Mouse (Mus musculus): ENCODE data around the gene Creb3l1.
A peak's percentile ranks its signal among the peaks of the same experiment; 100 is the strongest.

The Creb3l1 gene

DNA sequence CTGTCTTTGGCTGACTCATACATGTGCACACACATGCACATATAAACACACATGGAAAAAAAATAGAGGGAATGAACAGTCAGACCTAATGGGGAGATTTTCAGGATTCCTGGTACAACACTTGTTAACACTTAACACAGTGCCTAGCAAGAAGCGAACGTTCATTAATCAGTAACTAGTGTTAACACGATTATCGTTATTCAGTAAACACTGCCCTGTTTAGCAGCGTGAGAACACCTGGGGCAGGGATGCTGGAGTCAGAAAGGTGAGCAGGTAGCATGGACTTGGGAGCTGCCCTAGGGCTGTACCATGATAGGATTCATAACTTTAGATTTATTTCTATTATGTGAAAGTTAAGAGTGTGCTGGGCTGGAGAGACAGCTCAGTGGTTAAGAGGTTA lies 28.3 kb downstream of the Creb3l1 start:
- peak; percentile 81 for DNase-seq

DNA sequence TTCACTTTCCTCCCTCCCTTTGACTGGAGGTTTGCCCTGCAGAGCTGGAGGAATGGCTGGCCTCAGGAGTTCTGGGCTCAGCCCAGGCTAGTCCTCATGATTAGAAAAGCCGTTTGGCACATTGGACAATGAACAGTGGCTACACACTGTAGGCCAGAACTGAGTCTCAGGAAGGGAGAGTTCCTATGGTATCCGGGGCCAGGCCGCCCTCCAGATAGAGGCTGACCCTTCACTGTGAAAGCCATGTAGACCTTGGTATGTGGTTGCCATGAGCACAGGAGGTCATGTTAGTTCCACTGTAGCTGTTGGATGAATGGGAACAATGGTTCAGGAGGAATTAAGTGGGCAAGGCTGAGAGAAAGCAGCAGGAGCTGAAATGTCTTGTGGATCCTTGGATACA lies 30.9 kb downstream of the Creb3l1 start:
- no peak for DNase-seq

DNA sequence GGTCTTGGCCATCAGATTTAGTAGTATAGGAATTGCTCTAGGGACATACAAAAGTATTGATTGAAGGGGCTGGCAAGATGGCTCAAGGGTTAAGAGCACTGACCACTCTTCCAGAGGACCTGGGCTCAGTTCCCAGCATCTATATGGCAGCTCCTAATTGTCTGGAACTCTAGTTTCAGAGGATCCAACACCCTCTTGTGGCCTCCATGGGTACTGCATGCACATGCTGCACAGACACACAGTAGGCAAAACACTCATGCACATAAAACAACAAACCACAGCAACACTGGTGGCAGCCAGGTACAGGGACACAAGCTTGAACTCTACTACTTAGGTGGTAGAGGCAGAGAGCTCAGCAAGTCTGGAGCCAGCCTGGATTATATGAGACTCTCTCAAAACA lies 34.6 kb downstream of the Creb3l1 start:
- DNase-seq, result no peak

DNA sequence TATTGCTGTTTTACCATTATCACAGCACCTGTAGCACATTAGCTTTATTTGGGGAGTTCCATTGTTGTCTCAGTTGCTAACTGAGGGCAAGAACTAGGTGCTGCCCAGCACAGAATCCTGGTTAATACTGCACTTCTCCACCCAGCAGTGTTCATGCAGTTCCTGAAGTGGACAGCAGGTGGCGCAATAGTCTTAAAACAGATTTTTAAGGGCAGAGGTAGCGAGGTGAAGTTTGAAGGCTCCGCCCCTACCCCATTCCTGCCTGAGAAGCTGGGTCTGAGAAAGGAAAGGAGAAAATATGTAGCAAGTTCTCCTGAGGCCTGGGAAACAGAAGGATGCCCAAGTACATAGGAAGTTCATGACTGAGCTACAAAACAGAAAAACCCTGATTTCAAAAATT lies 36.8 kb downstream of the Creb3l1 start:
- DNase-seq, result peak; percentile 95

DNA sequence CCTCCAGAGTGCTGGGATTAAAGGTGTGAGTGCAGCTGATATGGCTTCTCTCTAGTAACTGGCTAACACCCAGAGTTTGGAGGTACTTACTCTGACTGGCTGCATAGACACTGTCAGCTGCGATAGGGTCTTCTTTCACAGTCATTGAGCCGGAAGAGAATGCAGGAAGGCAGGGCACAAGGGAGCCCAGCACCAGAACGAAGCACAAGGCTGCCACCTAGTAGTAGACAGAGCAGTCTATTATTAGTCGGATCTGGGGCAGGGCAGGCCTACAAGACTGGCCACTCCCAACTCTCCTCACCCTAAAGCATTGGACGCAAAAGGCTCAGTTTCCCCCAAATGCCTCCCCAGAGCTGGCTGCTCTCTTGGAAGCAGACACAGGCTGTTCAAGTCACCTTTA lies 38.2 kb downstream of the Creb3l1 start:
- DNase-seq, result peak; percentile 10

DNA sequence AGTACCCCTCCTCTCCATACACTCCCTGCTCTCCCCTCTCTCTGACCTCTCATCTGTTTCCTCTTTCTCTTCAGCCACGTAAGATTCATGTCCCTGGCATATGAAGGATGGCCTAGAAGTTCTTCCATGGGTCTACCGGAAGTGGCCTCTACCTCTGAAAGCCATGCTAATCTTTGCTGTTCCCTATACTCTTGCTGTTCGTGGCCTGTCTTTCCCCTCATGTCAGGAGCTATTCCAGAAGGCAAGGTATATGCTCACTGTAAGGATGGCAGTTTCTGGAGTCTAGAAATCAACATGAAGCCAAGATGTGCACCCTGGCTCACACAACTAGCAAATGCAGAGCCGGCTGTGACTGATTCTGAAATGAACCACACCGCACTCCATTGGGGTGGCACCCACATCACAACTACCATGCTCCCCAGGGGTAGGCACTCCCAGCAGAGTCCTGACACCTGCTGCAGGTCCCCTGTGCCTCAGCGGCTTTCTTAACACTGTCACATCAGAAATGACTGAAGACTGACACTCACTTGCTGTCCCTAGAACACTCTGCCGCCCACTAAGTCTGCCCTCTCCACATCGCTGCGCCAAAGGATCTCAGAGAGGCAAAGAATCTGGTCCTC lies 39.3 kb downstream of the Creb3l1 start:
- peak; percentile 15 for DNase-seq

DNA sequence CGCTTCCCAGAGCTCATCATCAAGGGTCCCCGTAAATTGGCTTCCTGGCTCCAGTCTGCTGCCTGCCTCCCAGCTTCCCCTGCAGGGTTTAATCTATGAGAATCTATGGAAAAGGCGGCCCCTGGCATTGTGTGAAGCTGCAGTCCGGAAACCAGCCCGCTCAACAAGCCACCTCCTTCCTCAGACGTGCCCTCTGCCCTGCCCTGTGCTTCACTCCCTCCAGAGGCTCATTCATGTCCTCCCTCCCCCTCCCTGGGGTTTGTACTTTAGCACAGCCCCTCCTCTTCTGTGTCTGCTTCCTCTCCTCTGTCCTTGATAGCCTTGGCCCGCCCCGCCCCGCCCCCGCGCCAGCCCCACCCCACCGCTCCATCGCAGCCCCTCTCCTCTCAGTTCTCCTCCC lies 39.9 kb downstream of the Creb3l1 start:
- peak; percentile 93 for DNase-seq

DNA sequence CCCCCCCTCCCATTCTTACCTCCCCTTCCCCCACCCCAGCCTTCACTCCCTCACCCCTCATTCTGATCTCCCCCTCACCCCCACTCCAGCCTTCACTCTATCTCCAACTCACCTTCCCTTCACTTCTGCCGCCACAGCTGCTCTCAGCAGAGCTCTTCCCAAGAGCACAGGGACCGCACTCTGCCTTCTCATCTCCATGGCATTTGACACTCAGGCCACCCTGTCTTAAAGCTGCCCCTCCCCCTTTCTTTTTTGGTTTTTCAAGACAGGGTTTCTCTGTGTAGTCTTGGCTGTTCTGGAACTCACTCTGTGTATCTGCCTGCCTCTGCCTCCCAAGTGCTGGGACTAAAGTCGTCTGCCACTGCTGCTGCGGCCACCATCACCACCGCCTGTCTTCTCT lies 43.5 kb downstream of the Creb3l1 start:
- DNase-seq, result no peak

DNA sequence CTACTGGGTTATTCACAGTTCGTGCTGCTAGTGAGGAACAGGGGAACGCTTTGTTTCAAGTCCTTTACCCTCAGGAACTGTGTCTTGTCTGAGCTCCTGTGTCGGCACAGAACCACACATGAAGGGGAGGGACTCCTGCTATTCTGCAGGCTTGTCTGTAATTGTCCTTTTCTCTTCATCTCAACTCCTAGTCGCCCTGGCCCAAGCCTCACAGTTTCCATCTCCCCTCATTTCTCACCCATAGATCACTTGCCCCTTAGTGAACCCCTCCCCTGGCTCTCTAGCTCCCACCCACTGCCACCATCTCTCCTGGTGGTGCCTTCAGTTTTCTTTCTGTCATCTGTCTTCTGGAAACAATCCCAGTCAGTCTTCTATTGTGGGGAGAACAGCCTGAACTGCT lies 44.1 kb downstream of the Creb3l1 start:
- no peak for DNase-seq

DNA sequence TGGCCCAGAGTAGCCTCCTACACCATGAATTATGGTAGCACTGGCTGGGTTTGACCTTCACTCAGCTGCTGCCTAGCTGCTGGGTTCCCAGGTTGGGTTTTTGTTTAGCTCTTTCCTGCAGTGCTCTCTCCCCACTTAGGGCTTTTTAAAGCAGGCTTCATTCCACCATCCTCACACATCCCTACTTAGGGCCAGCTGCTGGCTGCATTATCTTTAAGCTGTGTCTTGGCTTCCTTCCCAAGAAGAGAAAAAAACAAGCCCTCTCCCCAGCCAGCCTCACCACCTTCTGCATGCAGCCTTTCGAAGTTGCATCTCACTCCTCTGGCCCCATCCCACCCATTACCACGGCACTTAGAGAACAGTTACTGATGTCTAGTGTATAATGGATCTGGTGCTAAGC lies 45.8 kb downstream of the Creb3l1 start:
- DNase-seq, result no peak

DNA sequence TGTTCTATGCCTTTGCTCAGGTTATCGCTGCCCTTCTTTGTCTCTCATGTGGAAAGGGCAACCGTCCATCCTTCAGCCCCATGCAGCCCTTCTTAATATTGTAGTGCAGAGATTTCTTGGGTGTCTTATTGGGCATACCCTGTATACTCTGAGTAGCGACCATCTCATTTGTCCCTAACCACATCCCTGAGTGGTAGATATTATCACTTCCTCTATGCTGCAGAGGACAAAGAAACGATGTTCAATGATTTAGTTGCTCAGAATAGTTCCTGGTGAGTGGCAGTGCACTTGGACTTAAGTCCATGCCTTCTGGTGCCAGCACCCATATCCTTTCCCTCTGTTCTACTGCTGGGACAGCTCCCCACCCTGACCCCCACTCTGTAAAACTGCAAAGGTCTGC lies 46.3 kb downstream of the Creb3l1 start:
- DNase-seq, result no peak

DNA sequence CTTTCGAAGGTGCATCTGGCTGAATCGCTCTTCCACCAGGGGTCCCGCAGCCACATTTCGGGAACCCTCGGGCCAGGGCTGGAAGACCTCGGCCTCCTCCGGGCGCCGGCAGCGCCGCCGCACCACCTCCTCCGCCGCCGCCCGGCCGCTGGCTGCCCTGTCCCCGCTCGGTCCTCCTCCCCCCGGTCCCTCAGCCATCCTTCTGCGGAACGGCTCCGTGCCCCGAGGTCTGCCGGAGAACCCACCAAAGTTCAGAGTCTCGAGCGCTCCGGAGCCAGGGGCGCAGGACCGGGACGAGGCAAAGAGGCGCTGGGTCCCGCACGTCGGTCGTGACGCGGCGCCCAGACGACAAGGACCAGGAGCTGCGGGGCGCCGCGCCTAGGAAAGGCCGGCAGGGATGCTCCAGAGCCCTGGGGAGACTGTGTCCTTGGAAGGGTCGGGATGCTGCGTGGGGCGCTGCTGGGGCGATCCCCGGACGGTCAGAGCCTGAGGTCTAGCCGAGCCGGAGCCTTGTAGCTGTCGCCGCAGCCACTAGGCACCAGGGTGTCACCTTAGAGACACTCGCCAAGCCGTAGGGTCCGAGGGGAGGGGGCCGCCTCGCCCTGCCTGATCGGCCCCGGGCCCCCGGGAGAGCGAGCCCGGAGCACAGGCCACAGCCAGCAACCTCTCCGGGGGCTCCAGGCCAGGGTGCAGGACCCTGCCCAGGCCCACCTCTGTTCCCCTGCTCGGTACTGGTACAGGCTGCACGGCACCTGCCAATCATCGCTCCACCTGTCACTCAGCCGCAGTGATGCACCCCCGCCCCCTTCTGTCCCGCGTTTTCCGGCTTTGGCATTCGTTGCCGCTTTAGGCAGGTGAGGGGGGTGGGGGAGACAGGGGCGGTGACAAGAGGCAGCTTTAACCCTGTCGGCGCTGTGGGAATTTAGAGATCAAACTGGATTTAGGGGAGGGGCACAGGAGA lies 48.4 kb downstream of the Creb3l1 start, which contains the start of gene Dgkz:
Gene Dgkz (minus strand): TSS at position 284 of the 961 bp plus-strand sequence.
- no peak for DNase-seq

DNA sequence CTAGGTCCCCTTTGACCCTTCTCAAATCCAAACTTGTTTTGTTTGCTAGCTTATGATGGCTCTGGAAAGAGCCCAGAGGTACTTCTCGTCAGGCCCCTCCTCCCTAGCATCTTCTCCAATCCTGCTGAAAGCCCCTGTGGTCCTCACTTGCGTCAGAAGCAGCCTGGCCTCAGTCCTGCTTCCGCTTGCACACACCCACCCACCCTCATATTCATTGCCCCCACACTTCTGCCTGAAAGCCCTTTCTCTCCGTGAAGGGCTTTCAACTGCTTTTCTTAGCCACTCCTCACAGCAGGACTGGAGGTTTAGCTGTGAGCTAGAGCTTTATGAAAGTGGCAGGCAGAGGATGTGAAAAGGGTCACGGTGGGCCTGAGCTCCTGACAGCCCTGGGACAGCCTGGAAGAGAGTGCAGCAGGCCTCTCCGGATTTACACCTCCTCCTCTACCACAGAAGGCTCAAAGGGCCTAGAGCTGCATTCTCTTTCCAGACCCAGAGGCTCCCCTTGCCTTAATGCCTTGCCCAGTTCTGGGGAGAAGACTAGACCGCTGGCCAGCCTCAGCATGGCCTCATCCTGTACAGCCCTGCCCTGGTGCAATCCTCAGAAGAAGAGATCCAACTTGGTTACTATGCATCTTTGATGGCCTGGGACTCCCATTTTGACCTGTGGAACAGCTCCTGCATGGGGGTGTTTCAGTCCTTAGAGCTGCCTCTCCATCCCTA lies 50.7 kb downstream of the Creb3l1 start:
- no peak for DNase-seq

DNA sequence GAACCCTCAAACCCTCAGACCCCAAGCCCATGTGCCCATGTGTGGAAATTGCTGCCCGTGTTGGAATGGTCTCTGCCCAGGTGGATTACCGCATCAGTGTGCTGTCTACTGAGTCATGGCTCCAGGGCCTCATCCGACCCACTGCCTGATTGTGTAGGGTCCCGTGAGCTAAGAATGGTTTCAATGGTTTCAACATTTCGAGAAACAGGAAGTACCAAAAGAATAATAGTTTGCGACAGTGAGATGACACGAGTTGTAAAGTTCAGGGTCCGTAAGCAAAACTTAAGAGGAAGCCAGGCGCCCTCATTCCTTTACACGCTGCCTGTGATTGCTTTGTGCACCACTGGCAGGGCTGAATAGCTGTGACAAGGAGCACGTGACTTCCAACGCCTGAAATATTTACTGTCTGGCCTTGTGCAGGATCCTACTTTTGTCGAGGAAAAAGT lies 52.2 kb downstream of the Creb3l1 start:
- DNase-seq, result peak; percentile 34

DNA sequence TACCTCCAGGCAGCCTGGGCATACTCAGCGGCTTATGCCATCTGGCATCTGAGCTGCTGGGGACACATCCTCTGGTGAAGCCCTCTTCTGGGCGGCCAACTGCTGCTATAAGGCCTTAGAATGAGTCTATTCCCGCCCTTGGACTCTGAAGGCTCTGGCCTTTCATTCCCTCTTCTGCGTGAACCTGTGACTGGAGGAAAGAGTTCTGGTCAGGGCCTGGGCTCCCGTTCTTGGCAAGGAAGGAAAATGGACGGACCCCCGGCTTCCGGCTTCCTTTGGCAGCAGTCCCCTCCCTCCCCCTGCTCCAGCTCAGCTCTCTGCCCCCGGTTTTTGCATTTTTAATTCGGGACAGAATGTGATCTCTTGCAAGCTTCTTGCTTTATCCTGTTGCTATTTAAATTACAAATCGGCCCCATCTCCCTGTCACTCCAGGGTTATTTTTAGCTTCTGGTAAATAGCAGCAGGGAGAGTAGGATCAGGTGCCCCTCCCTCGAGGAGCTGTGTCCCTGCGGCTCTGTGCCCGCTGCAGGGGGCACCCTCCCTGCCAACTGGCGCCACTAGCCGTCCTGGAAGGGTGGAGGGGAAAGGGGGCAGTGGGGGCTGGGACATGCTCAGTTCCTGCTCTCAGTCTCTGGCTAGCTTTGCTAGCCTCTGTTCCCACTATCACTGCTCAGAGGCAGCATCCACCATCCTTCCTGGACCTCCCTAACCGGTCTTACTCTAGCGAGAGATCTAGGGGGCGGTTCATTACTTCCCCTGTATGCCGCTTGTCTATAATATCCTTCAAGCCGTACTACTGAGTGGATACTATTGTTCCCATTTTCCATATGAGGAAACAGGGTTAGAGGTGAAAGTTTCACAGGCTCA lies 52.8 kb downstream of the Creb3l1 start:
- DNase-seq, result peak; percentile 34

DNA sequence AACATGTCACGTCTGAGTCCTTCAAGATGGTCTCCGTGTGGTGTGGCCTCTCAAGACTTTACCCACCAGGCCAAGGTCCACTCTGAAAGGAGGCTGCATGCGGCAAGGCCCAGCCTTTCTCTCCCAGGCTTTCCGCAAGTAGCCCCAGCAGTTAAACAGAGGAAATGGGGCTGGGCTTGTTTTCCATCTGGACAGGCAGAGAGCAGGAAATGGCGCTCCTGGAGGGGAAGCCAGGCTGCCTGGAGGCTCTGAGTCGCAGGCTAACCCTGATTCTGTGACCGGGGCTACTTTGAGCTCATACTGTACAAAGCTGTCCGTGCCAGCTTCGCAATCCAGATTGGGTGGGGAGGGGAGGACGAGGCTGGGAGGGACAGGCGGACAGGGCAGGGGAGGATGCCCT lies 56.3 kb downstream of the Creb3l1 start:
- DNase-seq, result peak; percentile 61

DNA sequence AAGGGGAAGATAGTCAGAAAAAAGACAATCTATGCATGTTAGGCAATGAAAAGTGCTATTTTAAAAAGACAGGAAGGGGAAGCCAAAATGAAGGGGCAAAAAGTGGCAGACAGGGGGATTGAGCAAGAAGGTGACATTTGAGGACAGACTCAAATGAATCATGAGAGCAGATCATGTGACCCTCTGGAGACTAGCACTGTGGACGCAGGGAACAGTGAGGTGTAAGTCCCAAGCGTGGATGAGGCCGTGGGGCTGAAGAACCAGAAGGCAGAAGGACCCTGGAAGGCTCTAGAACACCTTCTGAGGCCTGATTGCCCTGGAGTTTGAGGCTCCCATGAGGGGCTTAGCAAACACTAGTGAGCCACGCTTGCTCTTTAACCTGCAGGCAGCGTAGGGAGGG lies 57.9 kb downstream of the Creb3l1 start:
- no peak for DNase-seq

DNA sequence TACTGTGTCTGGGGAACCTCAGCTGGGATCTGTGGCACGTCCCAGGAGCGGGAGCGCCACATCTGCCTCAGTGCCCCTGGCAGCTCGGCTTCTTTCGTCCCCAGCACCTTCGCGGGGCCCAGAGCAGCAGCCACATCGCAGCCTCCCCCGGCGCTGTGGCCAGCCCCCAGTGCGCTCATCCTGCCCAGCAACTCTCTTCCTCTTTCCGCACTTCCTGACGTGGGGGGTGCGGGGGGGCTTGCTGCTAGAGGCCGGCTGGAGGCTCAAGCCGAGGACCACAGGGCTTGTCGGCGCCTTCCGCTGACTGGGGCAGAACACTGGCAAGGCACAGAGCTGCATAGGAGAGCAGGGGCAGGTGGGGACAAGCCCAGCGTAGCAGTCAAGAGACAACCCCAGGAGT lies 58.9 kb downstream of the Creb3l1 start:
- DNase-seq, result peak; percentile 72

DNA sequence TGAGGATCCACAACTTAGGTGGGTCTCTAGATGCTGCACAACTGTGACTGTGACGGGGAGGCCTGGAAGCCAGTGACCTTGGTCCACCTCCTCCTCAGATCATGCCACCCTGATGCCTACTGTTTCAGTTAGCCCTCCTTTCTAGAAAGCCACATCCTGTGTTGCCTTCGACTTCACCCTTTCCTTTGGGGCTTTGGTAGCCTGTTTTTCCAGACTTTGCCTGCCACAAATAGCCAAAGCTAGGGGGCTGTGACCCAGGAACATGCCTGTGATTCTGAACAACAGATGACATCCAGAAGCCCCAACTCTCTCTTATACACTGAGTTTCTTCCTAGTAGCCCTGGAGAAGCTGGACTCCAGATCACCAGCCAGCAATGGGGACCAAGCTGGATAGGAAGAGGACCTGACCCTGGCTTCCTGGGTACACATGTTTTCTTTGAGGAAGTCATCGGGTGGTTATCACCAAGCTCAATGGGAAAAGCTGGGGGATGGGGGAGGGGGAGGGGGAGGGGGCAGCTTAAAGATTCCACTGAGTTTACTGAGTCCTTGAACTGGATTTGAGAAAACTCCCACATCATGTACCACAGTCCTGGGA lies 59.6 kb downstream of the Creb3l1 start:
- DNase-seq, result no peak

DNA sequence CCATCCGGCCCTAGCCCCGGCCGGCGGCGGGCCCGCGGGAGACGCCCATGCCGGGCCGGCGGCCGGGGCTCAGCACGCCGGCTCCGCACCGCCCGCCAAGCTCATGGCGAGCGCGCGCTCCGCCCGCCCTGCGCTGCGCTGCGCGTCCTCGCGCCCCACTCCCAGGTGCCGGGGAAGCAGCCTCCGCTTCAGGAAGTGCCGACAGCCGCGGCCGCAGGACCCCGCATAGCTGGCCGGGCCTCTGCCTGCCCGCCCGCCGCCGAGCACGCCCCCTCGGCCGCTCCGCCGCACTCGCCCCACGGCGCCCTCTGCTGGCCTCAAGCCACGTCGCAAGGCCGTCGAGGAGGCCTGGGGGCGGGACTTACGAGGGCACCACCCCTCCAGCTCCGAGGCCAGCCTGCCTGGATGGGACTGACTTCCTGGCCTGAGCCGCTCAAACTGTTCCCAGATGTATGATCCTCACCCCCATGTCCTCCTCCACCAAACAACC lies 60.8 kb downstream of the Creb3l1 start:
- DNase-seq, result peak; percentile 97

DNA sequence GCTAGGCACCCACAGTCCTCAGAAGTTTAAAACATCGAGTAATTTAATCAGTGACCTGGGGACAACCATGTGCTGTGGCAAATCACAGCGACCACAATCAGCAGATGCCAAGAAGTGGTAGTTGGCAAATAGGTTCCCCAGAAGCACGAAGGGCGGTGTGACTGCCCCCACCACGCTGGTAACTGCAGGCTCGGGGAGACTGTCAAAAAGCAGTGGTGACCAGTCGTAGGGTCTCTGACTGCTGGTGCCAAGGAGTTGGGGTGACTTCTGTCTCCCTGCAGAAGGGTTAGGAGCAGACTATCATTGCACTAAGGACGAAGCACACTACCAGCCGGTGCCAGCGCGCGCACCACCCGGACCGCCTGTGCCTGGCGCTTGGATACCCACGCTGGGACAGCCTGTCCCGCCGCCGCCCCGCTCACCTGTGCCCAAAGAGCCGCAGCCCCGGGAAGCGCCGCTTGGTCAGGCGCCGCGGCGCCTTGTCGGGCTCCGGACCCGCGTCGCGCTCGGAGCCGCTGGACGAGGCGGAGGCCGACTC lies 61.4 kb downstream of the Creb3l1 start:
- DNase-seq, result peak; percentile 45
